ENCODE assay signal across 12 mouse cellular contexts in genomic region chr9:20715332-20715731, GRCm38 (mm10). TPM values are rescaled to one million over a fixed set of nuclear protein-coding genes. Genes with fewer than 3 reads are reported as not detected.
DNase-seq lines count a peak whose midpoint lies in the region; ATAC-seq and TF ChIP-seq lines count a peak whose summit lies in the region.
"Had no signal": no experiment of that assay in that cellular context is flagged by ENCODE, and none has a peak within 500 bp of the region (broad histone marks: within the 10 kb centered on the region; RNA-seq: fewer than 3 reads in every experiment).

No protein-coding gene starts in this region.

- no peak for ATAC-seq in hindbrain, postnatal 0 days
- ATAC-seq in hindbrain, embryonic 11.5 days (ENCODE audit: low FRiP score), result no peak
- peak; percentile 55; the same call in 1 of the 2 replicates for ATAC-seq in granulocyte monocyte progenitor cell, adult 5-6 weeks (replicated peaks; ENCODE audit: poor library complexity, severe bottlenecking)

- 78% methylated on average over 7 of the region's 7 CpGs for WGBS in hindbrain, postnatal 0 days
- WGBS in hindbrain, embryonic 11.5 days, result 75% methylated on average over 7 of the region's 7 CpGs
- 82% methylated on average over 7 of the region's 7 CpGs for WGBS in thymus, adult 2 months

- no peak for TF ChIP-seq POLR2A in thymus, adult 2 months (IDR thresholded peaks at IDR 0.05; ENCODE audit: control insufficient read depth, extremely low read depth, insufficient read depth, low read length, poor library complexity)

- no peaks in the 10 kb centered on the region for H3K27me3 ChIP-seq in hindbrain, postnatal 0 days (ENCODE audit: insufficient read depth, low read length)
- no peaks in the 10 kb centered on the region for H3K27me3 ChIP-seq in hindbrain, embryonic 11.5 days (ENCODE audit: control insufficient read depth, insufficient read depth, low read length)
- H3K27me3 ChIP-seq in thymus, adult 2 months (ENCODE audit: control insufficient read depth, insufficient read depth, low read length), result no peaks in the 10 kb centered on the region
- H3K27me3 ChIP-seq: lung, embryonic 15.5 days had no signal

- no peak overlapping the region for H3K4me3 ChIP-seq in hindbrain, postnatal 0 days (ENCODE audit: low read length)
- no peak overlapping the region for H3K4me3 ChIP-seq in hindbrain, embryonic 11.5 days (ENCODE audit: low read depth, low read length)
- no peak overlapping the region for H3K4me3 ChIP-seq in thymus, adult 2 months (ENCODE audit: control insufficient read depth, insufficient read depth, low read length)
- H3K4me3 ChIP-seq: lung, embryonic 15.5 days had no signal

- no peak overlapping the region for H3K27ac ChIP-seq in hindbrain, postnatal 0 days
- no peak overlapping the region for H3K27ac ChIP-seq in hindbrain, embryonic 11.5 days (ENCODE audit: low read depth, low read length)
- no peak overlapping the region for H3K27ac ChIP-seq in thymus, adult 2 months (ENCODE audit: control insufficient read depth, insufficient read depth, low read length)
- H3K27ac ChIP-seq: lung, embryonic 15.5 days had no signal

- no peaks in the 10 kb centered on the region for H3K36me3 ChIP-seq in hindbrain, postnatal 0 days (ENCODE audit: insufficient read depth, low read length)
- no peaks in the 10 kb centered on the region for H3K36me3 ChIP-seq in hindbrain, embryonic 11.5 days (ENCODE audit: control insufficient read depth, insufficient read depth, low read length)
- no peaks in the 10 kb centered on the region for H3K36me3 ChIP-seq in thymus, adult 2 months (ENCODE audit: control insufficient read depth, insufficient read depth, low read length)
- H3K36me3 ChIP-seq: lung, embryonic 15.5 days had no signal

- no peaks in the 10 kb centered on the region for H3K9me3 ChIP-seq in hindbrain, postnatal 0 days (ENCODE audit: low read length)
- no peaks in the 10 kb centered on the region for H3K9me3 ChIP-seq in hindbrain, embryonic 11.5 days (ENCODE audit: control insufficient read depth, low read length)
- H3K9me3 ChIP-seq: lung, embryonic 15.5 days had no signal

- TF ChIP-seq CTCF in hindbrain, postnatal 0 days (IDR thresholded peaks at IDR 0.05; ENCODE audit: low read depth), result peak; percentile 42
- TF ChIP-seq CTCF in thymus, adult 2 months (IDR thresholded peaks at IDR 0.05; ENCODE audit: borderline replicate concordance, control insufficient read depth, extremely low read depth, insufficient read depth, low read length, poor library complexity), result peak; percentile 58; the same call in 1 of the 2 replicates

- H3K4me2 ChIP-seq in hindbrain, postnatal 0 days (ENCODE audit: low read depth, low read length), result no peak overlapping the region
- no peak overlapping the region for H3K4me2 ChIP-seq in hindbrain, embryonic 11.5 days (replicated peaks; ENCODE audit: low read depth, low read length)
- H3K4me2 ChIP-seq: lung, embryonic 15.5 days had no signal

- no peak for DNase-seq in hindbrain, postnatal 0 days (ENCODE audit: low spot score)
- DNase-seq in hindbrain, embryonic 11.5 days (ENCODE audit: low spot score), result no peak
- DNase-seq in thymus, adult 2 months, result peak; percentile 30
- no peak for DNase-seq in thymus, adult 18-20 months
- DNase-seq in adipocyte (ENCODE audit: low spot score), result no peak
- no peak for DNase-seq in right cerebral cortex, adult 18-20 months
- DNase-seq in cerebellum, adult 8-10 months, result no peak
- DNase-seq: embryo, embryonic 11 days; gastrocnemius, postnatal 25 days; heart, postnatal 4 days had no signal

- 0 out of 2 replicates have a peak, but pooled peaks cover 5% of the 10 kb centered on the region for H3K4me1 ChIP-seq in hindbrain, postnatal 0 days (ENCODE audit: insufficient read depth, low read length)
- H3K4me1 ChIP-seq in hindbrain, embryonic 11.5 days (replicated peaks; ENCODE audit: control insufficient read depth, insufficient read depth, low read length), result peaks cover 4% of the 10 kb centered on the region
- no peaks in the 10 kb centered on the region for H3K4me1 ChIP-seq in thymus, adult 2 months (replicated peaks; ENCODE audit: control insufficient read depth, insufficient read depth, low read length)
- H3K4me1 ChIP-seq: lung, embryonic 15.5 days had no signal

- no peak overlapping the region for H3K9ac ChIP-seq in hindbrain, postnatal 0 days (replicated peaks; ENCODE audit: low read length)
- no peak overlapping the region for H3K9ac ChIP-seq in hindbrain, embryonic 11.5 days (ENCODE audit: low read depth, low read length)
- H3K9ac ChIP-seq: lung, embryonic 15.5 days had no signal

RNA-seq across cellular contexts. Expression of gene Olfm2, which starts 30.8 kb away (rescaled TPM):
- 317 and 346 TPM in 2 replicates for total RNA-seq in hindbrain, postnatal 0 days (2014; rRNA removed)
- polyA plus RNA-seq in hindbrain, postnatal 0 days (2015; fragmentation: Nextera tagmentation; extraction: Ambion mirVana), result 190 and 213 TPM in 2 replicates
- 64.4 and 65.1 TPM in 2 replicates for polyA plus RNA-seq in hindbrain, embryonic 11.5 days (2014; fragmentation: Nextera tagmentation; extraction: Ambion mirVana)
- polyA plus RNA-seq in thymus, adult 2 months (2012; rRNA removed), result 0.51 and 0.93 TPM in 2 replicates
- total RNA-seq in granulocyte monocyte progenitor cell, adult 5-6 weeks (2014; fragmentation: Nextera tagmentation), result not detected in 2 replicates
- 0.09 TPM in 1 of 2 replicates, not detected in the other for total RNA-seq in granulocyte monocyte progenitor cell, adult 5-6 weeks (2017)

Comparison
In these comparisons a context has a peak if more than half of its experiments do, and no peak if none do; other contexts are left out.
1. RNA of gene Olfm2, which starts 30.8 kb away (polyA plus RNA-seq): 190 to 213 TPM in hindbrain, postnatal 0 days and 64.4 to 65.1 TPM in hindbrain, embryonic 11.5 days; 0.51 to 0.93 TPM in thymus, adult 2 months; every median in the first group is over 10 times any median in the second.